Mouse (Mus musculus): ENCODE measurements around the gene Gpr155. TPM values are rescaled to one million over a fixed set of nuclear protein-coding genes. Genes with fewer than 3 reads are reported as not detected.

Gpr155 gene
- polyA plus RNA-seq, 1 experiment from 2014 or later = 6.2 TPM

GRCm38 (mm10) chr2:73298841-73299240 lies 87.5 kb downstream of the Gpr155 start:
- Histone ChIP-seq H3K36me3 (ENCODE audit: control insufficient read depth, insufficient read depth) (peaks cover 20% of the 10 kb centered on the region), H3K27me3 (ENCODE audit: control insufficient read depth, insufficient read depth, low read length) (no peaks in the 10 kb centered on the region), H3K4me2 (ENCODE audit: low read depth, low read length) (no peak overlapping the region), H3K9me3 (replicated peaks; ENCODE audit: control insufficient read depth, low read length) (no peaks in the 10 kb centered on the region), H3K9ac (ENCODE audit: low read length) (no peak overlapping the region), H3K4me3 (ENCODE audit: low read length) (no peak overlapping the region), H3K4me1 (ENCODE audit: control insufficient read depth, insufficient read depth, low read length) (no peaks in the 10 kb centered on the region), H3K27ac (ENCODE audit: low read length) (no peak overlapping the region)
- ATAC-seq (replicated peaks; ENCODE audit: extremely low read depth, insufficient read depth, low FRiP score) = no peak
- WGBS = 91% methylated on average over 3 of the region's 3 CpGs

DNA sequence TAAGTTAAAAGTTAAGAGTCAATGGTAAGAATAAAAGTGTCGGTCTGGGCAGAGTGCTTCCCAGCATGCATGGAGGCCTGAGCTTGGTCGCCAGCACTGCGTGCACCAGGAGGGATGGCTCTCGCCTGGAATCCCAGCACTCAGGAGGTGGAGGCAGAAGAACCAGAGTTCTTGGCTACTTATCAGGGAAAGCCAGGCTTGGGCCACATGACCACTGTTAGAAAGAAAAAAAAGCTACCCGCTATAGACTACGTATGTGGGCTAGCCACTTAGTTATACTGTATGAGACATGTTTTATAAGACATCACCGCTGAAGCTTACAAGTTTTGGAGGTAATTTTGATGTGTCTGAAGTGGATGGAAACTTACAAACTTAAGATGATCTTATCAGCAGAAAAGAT lies 88.2 kb downstream of the Gpr155 start:
- peaks cover 18% of the 10 kb centered on the region for H3K36me3 ChIP-seq (ENCODE audit: control insufficient read depth, insufficient read depth)
- no peak for ATAC-seq (replicated peaks; ENCODE audit: extremely low read depth, insufficient read depth, low FRiP score)
- no peak overlapping the region for H3K27ac ChIP-seq (ENCODE audit: low read length)
- H3K4me2 ChIP-seq (ENCODE audit: low read depth, low read length) = no peak overlapping the region
- no peak overlapping the region for H3K9ac ChIP-seq (ENCODE audit: low read length)
- H3K9me3 ChIP-seq (replicated peaks; ENCODE audit: control insufficient read depth, low read length) = no peaks in the 10 kb centered on the region
- H3K4me3 ChIP-seq (ENCODE audit: low read length) = no peak overlapping the region
- WGBS = 80% methylated on average over 7 of the region's 7 CpGs
- H3K27me3 ChIP-seq (ENCODE audit: control insufficient read depth, insufficient read depth, low read length) = no peaks in the 10 kb centered on the region
- H3K4me1 ChIP-seq (ENCODE audit: control insufficient read depth, insufficient read depth, low read length) = no peaks in the 10 kb centered on the region

DNA sequence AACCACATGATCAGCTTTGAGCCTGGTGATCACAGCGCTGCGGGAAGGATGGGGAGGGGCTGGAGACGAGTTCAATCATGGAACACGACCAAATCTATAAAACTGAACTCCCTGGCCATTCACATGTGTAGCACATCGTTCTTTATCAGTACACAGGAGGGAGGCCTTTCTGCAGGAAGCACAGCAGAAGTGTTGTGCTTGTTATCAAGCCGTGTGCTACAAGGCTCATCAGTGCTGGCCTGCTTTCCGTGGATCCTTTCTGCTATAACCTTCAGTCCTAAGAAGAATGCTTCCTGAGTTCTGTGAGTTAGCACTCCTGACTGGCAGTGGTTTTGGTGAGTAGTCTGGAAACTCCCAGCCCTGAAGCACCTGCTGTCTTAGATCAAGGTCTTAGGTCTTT lies 91.3 kb downstream of the Gpr155 start:
- WGBS = 62% methylated on average over 7 of the region's 7 CpGs
- no peak for ATAC-seq (replicated peaks; ENCODE audit: extremely low read depth, insufficient read depth, low FRiP score)
- Histone ChIP-seq H3K9ac (ENCODE audit: low read length) (no peak overlapping the region), H3K4me2 (ENCODE audit: low read depth, low read length) (no peak overlapping the region), H3K27ac (ENCODE audit: low read length) (no peak overlapping the region), H3K4me3 (ENCODE audit: low read length) (no peak overlapping the region), H3K9me3 (replicated peaks; ENCODE audit: control insufficient read depth, low read length) (no peaks in the 10 kb centered on the region), H3K4me1 (ENCODE audit: control insufficient read depth, insufficient read depth, low read length) (no peaks in the 10 kb centered on the region), H3K27me3 (ENCODE audit: control insufficient read depth, insufficient read depth, low read length) (no peaks in the 10 kb centered on the region), H3K36me3 (ENCODE audit: control insufficient read depth, insufficient read depth) (peaks cover 4% of the 10 kb centered on the region; the same call in 1 of the 2 replicates)

Other genes with a start within 250 kb of the Gpr155 start
- 59.8 and 65.5 TPM in 2 replicates for gene Ola1, start 167.6 kb downstream of the Gpr155 start, polyA plus RNA-seq (2015; fragmentation: Nextera tagmentation; extraction: Ambion mirVana)
- gene Sp9, start 114.6 kb downstream of the Gpr155 start, polyA plus RNA-seq (2015; fragmentation: Nextera tagmentation; extraction: Ambion mirVana) = not detected in 2 replicates
- 15.6 and 19.2 TPM in 2 replicates for gene Scrn3, start 74.0 kb downstream of the Gpr155 start, polyA plus RNA-seq (2015; fragmentation: Nextera tagmentation; extraction: Ambion mirVana)
- 13.3 and 14.2 TPM in 2 replicates for gene Cir1, start 73.9 kb downstream of the Gpr155 start, polyA plus RNA-seq (2015; fragmentation: Nextera tagmentation; extraction: Ambion mirVana)
- 5.0 and 7.4 TPM in 2 replicates for gene Wipf1, start 143.2 kb upstream of the Gpr155 start, polyA plus RNA-seq (2015; fragmentation: Nextera tagmentation; extraction: Ambion mirVana)
- gene Chrna1, start 193.8 kb upstream of the Gpr155 start, polyA plus RNA-seq (2015; fragmentation: Nextera tagmentation; extraction: Ambion mirVana) = 0.19 and 0.34 TPM in 2 replicates

All from heart, embryonic 16.5 days (tissue).